Mouse (Mus musculus) retina, postnatal 1 day (tissue): Measurements from ENCODE around the gene Fbxl18.
A peak's percentile ranks its signal among the peaks of the same experiment; 100 is the strongest.

Experiments
- DNase-seq: peaks from one replicate; pipeline ENCODE4 v3.0.0-alpha.2; 2012

The Fbxl18 gene

DNA sequence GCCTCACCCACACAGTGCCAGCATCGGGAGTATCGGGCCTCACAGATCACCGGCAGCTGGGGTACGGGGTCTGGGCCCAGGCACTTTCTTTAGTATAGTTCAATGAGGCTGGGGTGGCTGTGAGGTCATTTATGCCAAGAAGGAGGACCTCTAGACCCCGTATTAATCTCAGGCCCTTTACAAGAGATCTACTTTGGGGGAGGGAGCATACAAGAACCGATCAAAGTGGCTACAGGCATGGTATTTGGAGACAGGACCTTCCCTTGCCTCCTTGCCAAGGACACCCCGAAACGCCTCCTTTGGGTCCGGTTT lies 73.3 kb downstream of the Fbxl18 start:
- no peak for DNase-seq

DNA sequence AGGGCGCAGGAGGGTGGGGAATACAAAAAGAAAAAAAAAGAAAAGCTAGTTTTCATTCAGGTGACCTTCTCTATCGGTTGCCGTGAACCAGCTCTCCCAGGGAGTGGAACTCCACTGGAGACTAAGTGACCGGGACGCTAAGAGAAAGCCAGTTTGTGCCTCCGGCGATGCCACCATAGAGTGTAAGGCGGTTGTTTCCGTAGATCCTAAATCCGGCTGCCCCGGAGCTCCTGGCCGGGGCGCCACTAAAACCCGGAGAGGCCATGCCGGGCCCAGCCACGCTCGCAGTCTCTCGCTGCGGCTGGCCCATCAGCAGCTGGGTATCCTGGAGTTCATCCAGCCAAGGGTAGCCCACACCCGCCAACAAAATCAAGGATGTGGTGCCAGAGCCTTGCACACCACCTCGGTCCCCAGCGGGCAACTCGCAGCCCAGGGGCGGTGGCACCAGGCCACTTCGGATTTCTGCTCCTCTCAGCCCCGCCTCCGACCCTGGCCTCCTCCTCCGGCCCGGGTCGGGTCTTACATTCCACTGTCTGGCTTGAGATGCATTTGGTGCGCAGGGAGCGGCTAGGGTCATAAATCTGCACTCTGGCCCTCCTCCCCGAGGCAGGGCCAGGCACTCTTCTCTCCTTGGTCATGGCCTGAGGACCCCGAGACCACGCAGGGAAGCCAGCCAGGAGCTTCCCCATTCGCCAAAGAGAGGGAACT lies 73.8 kb downstream of the Fbxl18 start:
- DNase-seq: peak; percentile 94

DNA sequence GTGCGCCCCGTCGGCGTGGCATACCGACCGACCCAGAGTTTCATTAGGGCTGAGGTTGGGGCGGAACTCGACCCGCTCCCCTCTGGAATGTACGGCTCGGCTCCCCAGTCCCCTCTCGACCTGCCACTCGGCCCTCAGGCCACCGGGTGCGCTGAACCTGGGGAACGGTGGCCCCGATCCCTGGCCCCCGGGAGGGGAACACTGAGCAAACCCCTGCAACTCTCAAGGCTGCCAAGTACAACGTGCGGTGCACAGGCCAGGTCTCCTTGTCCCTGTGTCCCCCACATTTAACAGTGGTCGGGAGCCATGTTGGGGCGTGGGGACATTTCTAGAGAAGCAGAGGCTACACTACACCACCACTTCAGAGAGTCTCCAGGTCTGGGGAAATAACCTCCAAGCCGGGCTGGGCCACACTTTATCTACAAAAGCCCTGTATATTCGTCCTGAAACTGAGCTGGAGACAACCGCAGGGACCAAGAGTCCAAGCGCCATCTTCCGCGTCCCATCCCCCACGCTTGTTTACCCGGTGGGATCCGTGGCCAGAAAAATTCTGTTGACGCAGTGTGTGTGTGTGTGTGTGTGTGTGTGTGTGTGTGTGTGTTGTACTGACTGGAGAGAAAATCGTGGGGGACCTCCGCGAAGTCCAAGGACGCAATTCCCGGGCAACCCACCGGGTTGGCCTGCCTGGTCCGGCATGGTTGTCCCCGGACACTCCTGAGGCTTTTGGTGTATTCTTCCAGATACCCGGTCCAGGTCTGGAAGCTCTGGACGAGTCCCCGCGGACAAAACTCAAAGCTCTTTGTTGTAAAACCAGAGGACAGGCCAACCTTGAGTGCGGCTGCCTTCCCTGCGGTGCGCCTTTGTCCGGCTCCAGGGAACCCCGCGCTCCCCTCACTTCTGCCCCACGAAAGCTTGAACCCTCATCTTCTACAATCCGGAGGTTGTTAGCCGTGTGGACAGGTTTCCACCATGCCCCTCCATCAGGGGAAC lies 74.7 kb downstream of the Fbxl18 start:
- DNase-seq: peak; percentile 76

DNA sequence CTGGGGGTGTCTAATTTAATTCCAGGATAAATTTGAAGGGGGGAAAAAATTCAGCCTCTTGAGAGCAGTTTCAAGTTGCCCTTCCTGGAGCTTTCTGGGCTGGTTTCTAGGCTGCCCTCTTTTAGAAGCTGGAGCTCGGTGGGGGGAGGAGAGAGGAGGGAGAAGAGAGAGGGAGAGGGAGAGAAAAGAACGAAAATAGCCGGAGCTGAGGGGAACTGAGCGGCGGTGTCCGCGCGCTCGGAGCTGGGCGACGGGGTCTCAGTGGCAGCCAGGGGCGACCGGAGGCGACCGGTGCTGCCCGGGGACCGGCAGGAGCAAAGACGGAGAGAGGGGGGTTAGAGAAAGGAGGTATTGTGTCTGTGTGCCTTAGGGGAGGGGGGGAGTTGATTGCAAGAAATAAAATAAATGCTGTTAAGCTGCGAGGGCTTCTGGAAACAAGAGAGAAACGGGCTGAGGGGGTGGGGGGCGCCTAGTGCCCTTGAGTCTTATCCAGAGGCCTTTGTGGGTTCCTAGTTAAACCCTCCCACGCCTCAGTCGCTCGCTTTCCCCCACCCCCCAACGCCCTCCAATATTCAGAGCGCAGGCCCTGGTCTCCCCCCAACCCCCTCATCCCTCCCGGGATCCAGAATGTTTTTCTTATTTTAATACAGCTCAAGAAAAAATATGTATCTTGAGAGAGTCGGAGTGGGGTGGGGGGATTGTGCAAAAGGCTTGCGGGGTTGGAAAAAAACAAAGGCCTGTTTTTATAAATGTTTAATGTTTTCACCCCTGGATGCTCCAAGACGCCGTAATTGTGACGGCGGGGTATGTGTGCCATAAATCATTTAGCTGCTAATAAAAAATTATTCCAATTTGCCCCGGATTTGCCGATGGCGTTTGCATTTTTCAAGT lies 75.6 kb downstream of the Fbxl18 start:
- peak; percentile 96 for DNase-seq

DNA sequence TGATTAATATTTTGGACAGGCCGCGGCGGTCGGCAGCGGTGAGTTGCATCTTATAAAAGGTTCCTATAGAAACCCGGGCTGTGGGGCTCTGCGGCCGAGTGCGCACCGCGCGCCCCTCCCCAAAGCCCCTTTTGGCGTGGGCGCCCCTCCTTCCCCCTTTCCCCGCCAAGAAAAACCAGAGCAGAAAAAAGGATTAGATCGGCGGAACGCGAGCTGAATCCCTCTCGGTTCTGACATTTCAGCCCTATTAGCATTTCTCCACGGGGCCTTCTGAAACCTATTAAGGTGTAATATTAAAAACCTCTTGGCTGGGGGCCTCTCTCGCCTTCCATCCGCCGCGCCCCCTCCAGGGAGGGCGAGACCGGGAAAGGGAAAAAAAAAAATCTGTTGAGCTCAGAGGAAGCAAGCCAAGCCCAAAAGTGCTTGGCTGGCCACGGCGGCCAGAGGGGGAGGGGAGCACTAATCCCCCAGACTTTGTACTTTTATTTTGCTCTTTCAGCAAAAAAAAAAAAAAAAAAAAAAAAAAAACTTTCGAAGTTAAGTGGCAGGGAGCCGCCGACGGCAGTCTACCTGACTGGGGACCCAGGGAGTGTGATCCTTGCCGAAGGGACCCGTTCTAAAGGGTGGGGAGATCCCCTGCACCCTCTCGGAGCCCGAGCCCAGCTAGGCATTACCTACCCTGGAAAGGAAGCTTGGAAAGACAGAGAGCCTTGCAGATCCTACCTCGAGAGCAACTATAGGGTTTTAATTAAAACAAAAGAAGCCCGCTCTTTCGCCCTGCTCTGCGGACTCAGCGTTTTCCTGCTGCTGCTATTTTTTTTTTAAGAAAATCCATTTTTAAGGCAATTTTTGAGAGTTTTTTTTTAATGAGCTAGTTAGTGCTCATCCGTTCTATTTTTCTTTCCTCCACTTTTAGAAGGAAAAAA lies 76.5 kb downstream of the Fbxl18 start:
- peak; percentile 87 for DNase-seq

DNA sequence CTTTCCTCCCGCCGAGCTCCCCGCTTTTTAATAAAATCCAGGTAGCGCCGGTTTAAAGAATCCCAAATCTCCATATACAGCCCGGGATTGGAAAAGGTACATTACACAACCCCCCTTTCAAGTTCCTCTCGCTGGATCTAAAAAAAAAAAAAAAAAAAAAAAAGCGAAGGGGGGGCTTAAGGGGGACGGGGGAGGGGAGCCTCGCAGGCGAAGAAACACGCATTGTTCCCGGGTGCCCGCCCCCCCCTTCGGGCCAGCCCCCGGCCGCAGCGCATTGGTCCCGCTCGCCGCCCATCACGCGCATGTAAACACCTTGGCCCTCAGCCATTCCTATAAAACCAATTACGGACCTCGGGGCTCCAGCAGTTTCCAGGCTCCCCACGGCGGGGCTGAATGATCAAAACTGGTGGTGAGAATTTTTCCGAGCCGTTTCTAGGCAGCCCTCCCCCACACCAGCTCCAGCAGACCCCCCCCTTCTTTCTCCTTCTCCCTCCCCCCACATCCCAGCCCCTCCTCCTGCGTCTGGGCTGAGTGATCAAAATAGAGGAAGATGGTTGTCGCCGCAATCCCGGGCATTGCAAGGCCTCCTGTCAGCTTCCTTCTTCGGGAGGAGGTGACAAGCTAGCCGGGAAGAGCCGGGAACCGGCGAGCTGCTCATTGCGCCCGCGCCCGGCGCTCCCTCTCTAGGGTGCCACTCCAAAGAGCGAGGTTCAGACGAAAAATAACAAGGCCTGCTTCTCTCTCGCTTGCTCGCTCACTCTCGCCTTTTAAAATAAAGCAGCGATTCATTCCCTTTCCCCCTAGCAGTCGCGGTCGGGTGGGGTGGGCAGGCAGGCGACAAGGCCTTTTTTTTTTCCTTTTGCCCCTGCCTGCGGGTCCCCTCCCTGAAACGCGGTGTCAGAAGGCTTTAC lies 77.4 kb downstream of the Fbxl18 start, which contains the start of gene Tnrc18:
TSS of gene Tnrc18 (minus strand) at position 139 of the 911 bp plus-strand sequence.
- peak; percentile 100 for DNase-seq
